Mouse (Mus musculus): ENCODE measurements around the gene Tmcc2. TPM values are rescaled to one million over a fixed set of nuclear protein-coding genes. Genes with fewer than 3 reads are reported as not detected.

The Tmcc2 gene
- polyA plus RNA-seq, 1 experiment from 2014 or later, result 10.7 TPM

- Histone ChIP-seq H3K4me2 (peak overlapping the region; percentile 98), H3K9me3 (no peaks in the 10 kb centered on the region), H3K27ac (peak overlapping the region; percentile 46; the same call in 1 of the 2 replicates), H3K4me1 (peaks cover 61% of the 10 kb centered on the region), H3K27me3 (no peaks in the 10 kb centered on the region), H3K4me3 (peak overlapping the region; percentile 85; the same call in 1 of the 2 replicates), H3K9ac (no peak overlapping the region), H3K36me3 (no peaks in the 10 kb centered on the region)
- WGBS, result 41% methylated on average over 8 of the region's 8 CpGs
- no peak for ATAC-seq (ENCODE audit: borderline replicate concordance, extremely low read depth, low FRiP score, low TSS enrichment)
These were observed 2.0 kb downstream of the Tmcc2 start for GRCm38 (mm10) chr1:132388813-132389803.

- H3K4me3 ChIP-seq, result no peak overlapping the region
- ATAC-seq (ENCODE audit: borderline replicate concordance, extremely low read depth, low FRiP score, low TSS enrichment), result no peak
- no peaks in the 10 kb centered on the region for H3K9me3 ChIP-seq
- peaks cover 61% of the 10 kb centered on the region for H3K4me1 ChIP-seq
- H3K9ac ChIP-seq, result no peak overlapping the region
- peak overlapping the region; percentile 5; the same call in 1 of the 2 replicates for H3K4me2 ChIP-seq
- 31% methylated on average over 4 of the region's 4 CpGs for WGBS
- no peaks in the 10 kb centered on the region for H3K36me3 ChIP-seq
- peak overlapping the region; percentile 46 for H3K27ac ChIP-seq
- H3K27me3 ChIP-seq, result no peaks in the 10 kb centered on the region
These were observed 3.1 kb downstream of the Tmcc2 start for GRCm38 (mm10) chr1:132387943-132388342.

- Histone ChIP-seq H3K27me3 (no peaks in the 10 kb centered on the region), H3K9ac (no peak overlapping the region), H3K36me3 (no peaks in the 10 kb centered on the region), H3K9me3 (no peaks in the 10 kb centered on the region), H3K4me1 (peaks cover 57% of the 10 kb centered on the region), H3K4me3 (no peak overlapping the region), H3K4me2 (no peak overlapping the region), H3K27ac (no peak overlapping the region)
- 74% methylated on average over 4 of the region's 4 CpGs for WGBS
- ATAC-seq (ENCODE audit: borderline replicate concordance, extremely low read depth, low FRiP score, low TSS enrichment), result no peak
These were observed 4.8 kb downstream of the Tmcc2 start for GRCm38 (mm10) chr1:132386266-132386665.

- WGBS, result 37% methylated on average over 4 of the region's 4 CpGs
- no peak for ATAC-seq (ENCODE audit: borderline replicate concordance, extremely low read depth, low FRiP score, low TSS enrichment)
- H3K27me3 ChIP-seq, result no peaks in the 10 kb centered on the region
- H3K4me2 ChIP-seq, result no peak overlapping the region
- H3K36me3 ChIP-seq, result no peaks in the 10 kb centered on the region
- H3K9ac ChIP-seq, result no peak overlapping the region
- no peaks in the 10 kb centered on the region for H3K9me3 ChIP-seq
- H3K4me1 ChIP-seq, result peaks cover 52% of the 10 kb centered on the region
- H3K4me3 ChIP-seq, result no peak overlapping the region
- H3K27ac ChIP-seq, result no peak overlapping the region
These were observed 5.4 kb downstream of the Tmcc2 start for GRCm38 (mm10) chr1:132385711-132386110.

- Histone ChIP-seq H3K36me3 (0 out of 2 replicates have a peak, but pooled peaks cover 3% of the 10 kb centered on the region), H3K4me2 (no peak overlapping the region), H3K27ac (no peak overlapping the region), H3K27me3 (no peaks in the 10 kb centered on the region), H3K9ac (no peak overlapping the region), H3K4me1 (peaks cover 48% of the 10 kb centered on the region), H3K4me3 (no peak overlapping the region), H3K9me3 (no peaks in the 10 kb centered on the region)
- ATAC-seq (ENCODE audit: borderline replicate concordance, extremely low read depth, low FRiP score, low TSS enrichment), result no peak
- 49% methylated on average over 14 of the region's 14 CpGs for WGBS
These were observed 5.8 kb downstream of the Tmcc2 start for GRCm38 (mm10) chr1:132385266-132385665.

- Histone ChIP-seq H3K4me2 (no peak overlapping the region), H3K27me3 (no peaks in the 10 kb centered on the region), H3K9me3 (no peaks in the 10 kb centered on the region), H3K36me3 (0 out of 2 replicates have a peak, but pooled peaks cover 3% of the 10 kb centered on the region), H3K9ac (no peak overlapping the region), H3K4me1 (peaks cover 36% of the 10 kb centered on the region), H3K4me3 (no peak overlapping the region), H3K27ac (no peak overlapping the region)
- 86% methylated on average over 8 of the region's 8 CpGs for WGBS
- no peak for ATAC-seq (ENCODE audit: borderline replicate concordance, extremely low read depth, low FRiP score, low TSS enrichment)
These were observed 7.0 kb downstream of the Tmcc2 start for GRCm38 (mm10) chr1:132384001-132384554.

- Histone ChIP-seq H3K4me2 (no peak overlapping the region), H3K9me3 (no peaks in the 10 kb centered on the region), H3K9ac (no peak overlapping the region), H3K4me3 (no peak overlapping the region), H3K4me1 (peaks cover 27% of the 10 kb centered on the region), H3K27me3 (no peaks in the 10 kb centered on the region), H3K36me3 (0 out of 2 replicates have a peak, but pooled peaks cover 8% of the 10 kb centered on the region), H3K27ac (no peak overlapping the region)
- WGBS, result 59% methylated on average over 10 of the region's 10 CpGs
- no peak for ATAC-seq (ENCODE audit: borderline replicate concordance, extremely low read depth, low FRiP score, low TSS enrichment)
These were observed 9.2 kb downstream of the Tmcc2 start for GRCm38 (mm10) chr1:132381929-132382328.

- Histone ChIP-seq H3K4me1 (peaks cover 31% of the 10 kb centered on the region), H3K4me3 (no peak overlapping the region), H3K27me3 (no peaks in the 10 kb centered on the region), H3K27ac (no peak overlapping the region), H3K36me3 (0 out of 2 replicates have a peak, but pooled peaks cover 8% of the 10 kb centered on the region), H3K9me3 (no peaks in the 10 kb centered on the region), H3K9ac (no peak overlapping the region), H3K4me2 (no peak overlapping the region)
- no peak for ATAC-seq (ENCODE audit: borderline replicate concordance, extremely low read depth, low FRiP score, low TSS enrichment)
- WGBS, result 82% methylated on average over 27 of the region's 27 CpGs
These were observed 10.5 kb downstream of the Tmcc2 start for GRCm38 (mm10) chr1:132380550-132381100.

- WGBS, result 80% methylated on average over 3 of the region's 3 CpGs
- Histone ChIP-seq H3K9me3 (no peaks in the 10 kb centered on the region), H3K27ac (no peak overlapping the region), H3K4me1 (peaks cover 46% of the 10 kb centered on the region), H3K36me3 (0 out of 2 replicates have a peak, but pooled peaks cover 8% of the 10 kb centered on the region), H3K27me3 (no peaks in the 10 kb centered on the region), H3K4me2 (no peak overlapping the region), H3K9ac (no peak overlapping the region), H3K4me3 (no peak overlapping the region)
- no peak for ATAC-seq (ENCODE audit: borderline replicate concordance, extremely low read depth, low FRiP score, low TSS enrichment)
These were observed 13.3 kb downstream of the Tmcc2 start for GRCm38 (mm10) chr1:132377811-132378210.

GRCm38 (mm10) chr1:132377055-132377365 lies 14.1 kb downstream of the Tmcc2 start:
- no peak overlapping the region for H3K4me2 ChIP-seq
- 0 out of 2 replicates have a peak, but pooled peaks cover 8% of the 10 kb centered on the region for H3K36me3 ChIP-seq
- no peak overlapping the region for H3K27ac ChIP-seq
- H3K9me3 ChIP-seq, result no peaks in the 10 kb centered on the region
- no peaks in the 10 kb centered on the region for H3K27me3 ChIP-seq
- 42% methylated on average over 7 of the region's 7 CpGs for WGBS
- ATAC-seq (ENCODE audit: borderline replicate concordance, extremely low read depth, low FRiP score, low TSS enrichment), result no peak
- no peak overlapping the region for H3K9ac ChIP-seq
- H3K4me1 ChIP-seq, result peaks cover 51% of the 10 kb centered on the region
- H3K4me3 ChIP-seq, result no peak overlapping the region

- no peaks in the 10 kb centered on the region for H3K9me3 ChIP-seq
- H3K27me3 ChIP-seq, result no peaks in the 10 kb centered on the region
- ATAC-seq (ENCODE audit: borderline replicate concordance, extremely low read depth, low FRiP score, low TSS enrichment), result no peak
- no peak overlapping the region for H3K4me3 ChIP-seq
- no peak overlapping the region for H3K27ac ChIP-seq
- 0 out of 2 replicates have a peak, but pooled peaks cover 8% of the 10 kb centered on the region for H3K36me3 ChIP-seq
- H3K4me2 ChIP-seq, result no peak overlapping the region
- WGBS, result 66% methylated on average over 8 of the region's 8 CpGs
- no peak overlapping the region for H3K9ac ChIP-seq
- peaks cover 57% of the 10 kb centered on the region for H3K4me1 ChIP-seq
These were observed 14.6 kb downstream of the Tmcc2 start for GRCm38 (mm10) chr1:132376211-132377054.

Data from lung, embryonic 15.5 days (tissue).